Mouse (Mus musculus): ENCODE data around the gene Snn. TPM values are rescaled to one million over a fixed set of nuclear protein-coding genes. Genes with fewer than 3 reads are reported as not detected.

Snn gene
- polyA plus RNA-seq, 1 experiment from 2014 or later: 34.0 TPM

Other genes with a start within 250 kb of the Snn start
- gene Gm11172, start 248.0 kb upstream of the Snn start, polyA plus RNA-seq (2015; fragmentation: Nextera tagmentation; extraction: Ambion mirVana): not detected in 2 replicates
- gene Rmi2, start 225.9 kb upstream of the Snn start, polyA plus RNA-seq (2015; fragmentation: Nextera tagmentation; extraction: Ambion mirVana): 2.1 and 3.5 TPM in 2 replicates
- 66.8 and 75.0 TPM in 2 replicates for gene Litaf, start 5.2 kb downstream of the Snn start, polyA plus RNA-seq (2015; fragmentation: Nextera tagmentation; extraction: Ambion mirVana)
- gene Txndc11, start 73.7 kb downstream of the Snn start, polyA plus RNA-seq (2015; fragmentation: Nextera tagmentation; extraction: Ambion mirVana): 26.2 and 30.5 TPM in 2 replicates
- gene Zc3h7a, start 115.4 kb downstream of the Snn start, polyA plus RNA-seq (2015; fragmentation: Nextera tagmentation; extraction: Ambion mirVana): 55.8 and 71.4 TPM in 2 replicates
- gene Rsl1d1, start 142.4 kb downstream of the Snn start, polyA plus RNA-seq (2015; fragmentation: Nextera tagmentation; extraction: Ambion mirVana): 111 TPM in 2 replicates
- 46.3 and 52.3 TPM in 2 replicates for gene Gspt1, start 193.4 kb downstream of the Snn start, polyA plus RNA-seq (2015; fragmentation: Nextera tagmentation; extraction: Ambion mirVana)

All from heart, embryonic 15.5 days (tissue).